Mouse (Mus musculus) ovary, postnatal 10 days (tissue): ENCODE measurements around the gene Tmem168.

Experiments
- DNase-seq: peaks from one replicate; pipeline ENCODE4 v3.0.0; 2022; ENCODE audit warnings: low spot score

Tmem168 gene

GRCm38 (mm10) chr6:13584788-13585187, 23.1 kb downstream of the Tmem168 start:
- no peak for DNase-seq

- DNase-seq: no peak
Measured at GRCm38 (mm10) chr6:13582075-13582474, 25.8 kb downstream of the Tmem168 start.

- no peak for DNase-seq
Measured at GRCm38 (mm10) chr6:13565734-13566133, 42.2 kb downstream of the Tmem168 start.

GRCm38 (mm10) chr6:13555266-13555665, 52.6 kb downstream of the Tmem168 start:
- DNase-seq: no peak

GRCm38 (mm10) chr6:13541761-13542160, 66.1 kb downstream of the Tmem168 start:
- no peak for DNase-seq

GRCm38 (mm10) chr6:13537275-13537964, 70.5 kb downstream of the Tmem168 start:
- DNase-seq: no peak
